Mouse (Mus musculus): Measurements from ENCODE around the gene Asb14. TPM values are rescaled to one million over a fixed set of nuclear protein-coding genes. Genes with fewer than 3 reads are reported as not detected.

The Asb14 gene
- total RNA-seq (2023), result not detected

GRCm38 (mm10) chr14:26894392-26894791, at the start of gene Asb14:
Asb14 (plus strand) TSS chr14:26894557.

Other genes starting within 250 kb of the Asb14 start
- gene Pde12, start 224.7 kb upstream of the Asb14 start, total RNA-seq (2023), result 10 to 100 TPM; 13.5 to 13.7 TPM
- gene Dnah12, start 201.3 kb upstream of the Asb14 start, total RNA-seq (2023), result under 1 TPM; 0.09 to 0.15 TPM
- 10 to 100 TPM; 46.3 to 47.1 TPM for gene Appl1, start 76.7 kb downstream of the Asb14 start, total RNA-seq (2023)
- gene Hesx1, start 99.9 kb downstream of the Asb14 start, total RNA-seq (2023), result not detected
- under 1 TPM; 0.47 to 0.95 TPM for gene Il17rd, start 144.4 kb downstream of the Asb14 start, total RNA-seq (2023)
- gene Arhgef3, start 220.3 kb downstream of the Asb14 start, total RNA-seq (2023), result 100 to 1,000 TPM; 107 to 110 TPM